Mouse (Mus musculus): ENCODE measurements around the gene Nfe2. TPM values are rescaled to one million over a fixed set of nuclear protein-coding genes. Genes with fewer than 3 reads are reported as not detected.
A peak's percentile ranks its signal among the peaks of the same experiment; 100 is the strongest.

Nfe2 gene
- polyA plus RNA-seq, 1 experiment from 2014 or later: 4.3 TPM

DNA sequence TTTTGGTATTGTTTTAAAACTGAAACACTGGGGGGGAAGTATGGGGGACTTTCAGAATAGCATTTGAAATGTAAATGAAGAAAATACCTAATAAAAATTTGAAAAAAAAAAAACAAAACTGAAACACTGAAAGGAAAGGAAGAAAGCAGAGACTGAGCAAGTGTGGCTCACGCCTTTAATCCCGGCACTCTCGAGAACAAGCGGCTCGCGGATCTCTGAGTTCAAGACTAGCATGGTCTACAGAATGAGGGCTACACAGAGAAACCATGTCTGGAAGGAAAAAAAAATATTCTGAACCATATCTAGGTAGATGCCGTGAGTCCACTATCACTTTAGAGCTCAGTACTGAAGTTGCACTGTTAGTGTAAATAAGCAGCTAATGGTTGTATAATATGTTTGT, 20.9 kb downstream of the Nfe2 start:
- H3K27ac ChIP-seq (ENCODE audit: low read length): no peak overlapping the region
- WGBS: 85% methylated on average over 7 of the region's 7 CpGs
- no peak for ATAC-seq (ENCODE audit: low read depth)
- no peaks in the 10 kb centered on the region for H3K9me3 ChIP-seq (ENCODE audit: control insufficient read depth, low read length)
- H3K4me2 ChIP-seq (ENCODE audit: low read depth, low read length): no peak overlapping the region
- no peak overlapping the region for H3K9ac ChIP-seq (ENCODE audit: low read length)
- no peak overlapping the region; the same call in 1 of the 2 replicates for H3K4me3 ChIP-seq (ENCODE audit: low read length)
- peaks cover 13% of the 10 kb centered on the region for H3K4me1 ChIP-seq (replicated peaks; ENCODE audit: control insufficient read depth, insufficient read depth, low read length)
- peaks cover 9% of the 10 kb centered on the region for H3K36me3 ChIP-seq (ENCODE audit: control insufficient read depth, insufficient read depth, low read length)
- no peaks in the 10 kb centered on the region for H3K27me3 ChIP-seq (ENCODE audit: control insufficient read depth, insufficient read depth, low read depth, low read length)

DNA sequence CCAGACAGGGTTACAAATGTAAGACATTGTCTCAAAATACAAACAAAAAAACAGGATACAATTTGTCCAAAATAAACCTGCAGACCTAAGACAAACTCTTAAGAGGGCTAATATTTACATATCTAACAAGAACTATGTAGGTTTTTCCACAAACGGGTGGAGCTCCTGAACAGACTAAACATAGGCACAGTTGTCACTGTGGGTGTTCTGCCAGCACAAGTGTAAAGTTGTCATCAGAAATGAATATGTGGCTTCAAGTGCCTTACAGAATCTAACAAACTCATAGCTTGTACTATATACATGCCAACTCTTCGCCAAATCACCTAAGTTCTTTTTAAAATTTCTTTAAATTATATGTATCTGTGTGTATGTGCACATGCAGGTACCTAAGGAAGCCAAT, 25.1 kb downstream of the Nfe2 start:
- no peaks in the 10 kb centered on the region for H3K9me3 ChIP-seq (ENCODE audit: control insufficient read depth, low read length)
- ATAC-seq (ENCODE audit: low read depth): no peak
- no peak overlapping the region for H3K4me3 ChIP-seq (ENCODE audit: low read length)
- H3K27ac ChIP-seq (ENCODE audit: low read length): no peak overlapping the region
- no peak overlapping the region for H3K4me2 ChIP-seq (ENCODE audit: low read depth, low read length)
- WGBS: 65% methylated on average over 2 of the region's 2 CpGs
- no peak overlapping the region for H3K9ac ChIP-seq (ENCODE audit: low read length)
- H3K36me3 ChIP-seq (ENCODE audit: control insufficient read depth, insufficient read depth, low read length): peaks cover 6% of the 10 kb centered on the region
- H3K4me1 ChIP-seq (replicated peaks; ENCODE audit: control insufficient read depth, insufficient read depth, low read length): peaks cover 11% of the 10 kb centered on the region
- no peaks in the 10 kb centered on the region for H3K27me3 ChIP-seq (ENCODE audit: control insufficient read depth, insufficient read depth, low read depth, low read length)

DNA sequence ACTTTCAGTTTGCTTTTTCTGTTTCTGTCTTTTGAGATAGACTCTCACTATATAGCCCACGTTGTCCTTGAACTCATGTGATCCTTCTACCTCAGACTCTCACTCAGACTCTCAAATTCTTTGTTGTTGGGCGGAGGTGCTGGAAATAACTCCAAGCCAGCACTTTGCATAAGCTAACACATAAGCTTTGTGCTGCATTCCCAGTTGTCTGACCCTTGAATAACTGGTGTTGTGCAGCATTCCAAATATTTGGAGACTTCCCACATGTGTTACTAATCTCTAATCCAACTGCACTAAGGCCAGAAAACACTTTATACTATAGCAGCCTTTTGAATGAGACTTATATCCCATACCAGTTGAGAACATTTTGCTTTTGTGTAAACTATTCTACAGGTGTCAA, 29.3 kb downstream of the Nfe2 start:
- H3K4me3 ChIP-seq (ENCODE audit: low read length): no peak overlapping the region
- ATAC-seq (ENCODE audit: low read depth): peak; percentile 58
- peaks cover 8% of the 10 kb centered on the region; the same call in 1 of the 2 replicates for H3K4me1 ChIP-seq (replicated peaks; ENCODE audit: control insufficient read depth, insufficient read depth, low read length)
- H3K36me3 ChIP-seq (ENCODE audit: control insufficient read depth, insufficient read depth, low read length): no peaks in the 10 kb centered on the region
- no peak overlapping the region for H3K27ac ChIP-seq (ENCODE audit: low read length)
- H3K27me3 ChIP-seq (ENCODE audit: control insufficient read depth, insufficient read depth, low read depth, low read length): no peaks in the 10 kb centered on the region
- H3K4me2 ChIP-seq (ENCODE audit: low read depth, low read length): no peak overlapping the region
- H3K9ac ChIP-seq (ENCODE audit: low read length): no peak overlapping the region
- H3K9me3 ChIP-seq (ENCODE audit: control insufficient read depth, low read length): no peaks in the 10 kb centered on the region
- 55% methylated on average over 2 of the region's 2 CpGs for WGBS

DNA sequence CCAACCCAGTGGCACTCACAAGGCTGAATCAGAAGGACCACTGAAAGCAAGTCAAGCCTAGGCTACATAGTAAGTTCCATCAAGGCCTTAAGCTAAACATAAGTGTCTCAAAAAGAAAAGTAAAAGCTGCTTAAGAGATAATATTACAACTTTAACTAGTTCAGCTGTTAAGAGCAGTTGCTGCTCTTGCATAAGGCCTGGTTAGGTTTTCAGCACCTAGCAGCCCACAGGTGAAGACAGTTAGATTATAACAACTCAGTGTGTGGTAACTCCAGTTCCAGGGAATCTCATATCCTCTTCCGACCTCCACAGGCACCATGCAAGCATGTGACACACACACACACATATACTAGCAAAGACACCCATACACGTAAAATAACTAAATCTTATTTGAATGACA, 30.6 kb downstream of the Nfe2 start:
- Histone ChIP-seq H3K4me3 (ENCODE audit: low read length) (no peak overlapping the region), H3K9me3 (ENCODE audit: control insufficient read depth, low read length) (no peaks in the 10 kb centered on the region), H3K27ac (ENCODE audit: low read length) (peak overlapping the region; percentile 38; the same call in 1 of the 2 replicates), H3K4me2 (ENCODE audit: low read depth, low read length) (no peak overlapping the region), H3K9ac (ENCODE audit: low read length) (peak overlapping the region; percentile 27; the same call in 1 of the 2 replicates), H3K36me3 (ENCODE audit: control insufficient read depth, insufficient read depth, low read length) (no peaks in the 10 kb centered on the region), H3K27me3 (ENCODE audit: control insufficient read depth, insufficient read depth, low read depth, low read length) (no peaks in the 10 kb centered on the region), H3K4me1 (replicated peaks; ENCODE audit: control insufficient read depth, insufficient read depth, low read length) (peaks cover 8% of the 10 kb centered on the region; the same call in 1 of the 2 replicates)
- no peak for ATAC-seq (ENCODE audit: low read depth)
- 69% methylated on average over 2 of the region's 2 CpGs for WGBS

DNA sequence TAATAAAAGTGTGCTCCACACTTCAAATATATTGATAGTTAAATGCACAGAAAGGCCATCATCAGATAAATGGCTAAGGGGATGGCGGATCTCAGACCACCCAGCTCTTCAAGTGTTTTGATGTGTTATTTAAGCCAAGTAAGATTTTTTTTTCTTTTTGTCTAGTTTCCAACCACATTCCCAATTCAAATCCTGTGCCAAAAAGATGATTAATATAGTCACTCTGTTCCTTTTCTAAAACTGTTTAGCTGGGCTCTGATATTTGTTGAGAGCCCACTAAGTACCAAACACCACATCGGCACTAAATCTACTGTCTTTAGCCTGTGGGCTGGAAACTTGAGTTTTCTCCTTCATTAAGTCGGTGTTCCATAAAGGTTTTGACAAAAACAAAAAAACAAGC, 31.2 kb downstream of the Nfe2 start:
- Histone ChIP-seq H3K9me3 (ENCODE audit: control insufficient read depth, low read length) (no peaks in the 10 kb centered on the region), H3K4me2 (ENCODE audit: low read depth, low read length) (no peak overlapping the region), H3K36me3 (ENCODE audit: control insufficient read depth, insufficient read depth, low read length) (no peaks in the 10 kb centered on the region), H3K4me3 (ENCODE audit: low read length) (no peak overlapping the region), H3K27ac (ENCODE audit: low read length) (peak overlapping the region; percentile 38; the same call in 1 of the 2 replicates), H3K9ac (ENCODE audit: low read length) (no peak overlapping the region; the same call in 1 of the 2 replicates), H3K27me3 (ENCODE audit: control insufficient read depth, insufficient read depth, low read depth, low read length) (no peaks in the 10 kb centered on the region), H3K4me1 (replicated peaks; ENCODE audit: control insufficient read depth, insufficient read depth, low read length) (peaks cover 8% of the 10 kb centered on the region; the same call in 1 of the 2 replicates)
- WGBS: 51% methylated on average over 3 of the region's 3 CpGs
- ATAC-seq (ENCODE audit: low read depth): peak; percentile 20; the same call in 1 of the 2 replicates

DNA sequence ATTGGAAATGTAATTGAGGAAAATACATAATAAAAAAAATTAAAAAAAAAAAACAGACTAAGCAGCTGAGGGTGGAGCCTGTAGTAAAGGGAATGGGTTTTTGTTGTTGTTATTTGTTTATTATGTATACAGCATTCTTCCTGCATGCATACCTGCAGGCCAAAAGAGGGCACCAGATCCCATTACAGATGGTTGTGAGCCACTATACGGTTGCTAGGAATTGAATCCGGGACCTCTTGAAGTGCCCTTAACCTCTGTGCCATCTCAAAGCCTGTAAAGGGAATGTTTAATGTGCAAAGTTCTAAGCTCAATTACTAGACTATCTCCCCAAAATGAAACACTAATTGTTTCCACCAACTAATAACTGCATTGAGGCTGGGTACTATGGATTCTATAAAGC, 34.0 kb downstream of the Nfe2 start:
- Histone ChIP-seq H3K4me2 (ENCODE audit: low read depth, low read length) (no peak overlapping the region), H3K36me3 (ENCODE audit: control insufficient read depth, insufficient read depth, low read length) (no peaks in the 10 kb centered on the region), H3K27ac (ENCODE audit: low read length) (no peak overlapping the region), H3K4me1 (replicated peaks; ENCODE audit: control insufficient read depth, insufficient read depth, low read length) (peaks cover 15% of the 10 kb centered on the region), H3K27me3 (ENCODE audit: control insufficient read depth, insufficient read depth, low read depth, low read length) (no peaks in the 10 kb centered on the region), H3K4me3 (ENCODE audit: low read length) (no peak overlapping the region), H3K9ac (ENCODE audit: low read length) (no peak overlapping the region), H3K9me3 (ENCODE audit: control insufficient read depth, low read length) (no peaks in the 10 kb centered on the region)
- 76% methylated on average over 2 of the region's 2 CpGs for WGBS
- no peak for ATAC-seq (ENCODE audit: low read depth)

DNA sequence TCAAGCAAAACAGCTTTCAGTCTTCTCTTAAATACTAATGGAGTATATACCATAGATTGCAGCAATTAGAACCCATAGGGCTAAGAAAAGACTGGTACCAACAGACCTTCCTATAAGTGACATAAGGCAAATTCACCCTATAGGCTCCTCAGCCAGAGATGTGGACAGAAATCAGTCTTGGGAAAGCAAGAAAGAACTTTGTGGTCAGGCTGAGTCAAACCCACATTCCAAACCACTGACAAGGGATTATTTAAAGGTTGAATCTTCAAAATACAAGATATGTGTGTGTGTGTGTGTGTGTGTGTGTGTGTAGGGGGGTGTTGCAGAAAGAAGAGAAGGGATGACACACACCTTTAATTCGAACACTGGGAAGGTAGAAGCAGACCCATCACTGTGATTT, 36.8 kb downstream of the Nfe2 start:
- Histone ChIP-seq H3K4me1 (replicated peaks; ENCODE audit: control insufficient read depth, insufficient read depth, low read length) (peaks cover 13% of the 10 kb centered on the region), H3K27me3 (ENCODE audit: control insufficient read depth, insufficient read depth, low read depth, low read length) (no peaks in the 10 kb centered on the region), H3K9ac (ENCODE audit: low read length) (no peak overlapping the region), H3K4me2 (ENCODE audit: low read depth, low read length) (no peak overlapping the region), H3K27ac (ENCODE audit: low read length) (0 out of 2 replicates have a peak overlapping the region, but pooled peaks have one; percentile 14), H3K4me3 (ENCODE audit: low read length) (no peak overlapping the region), H3K36me3 (ENCODE audit: control insufficient read depth, insufficient read depth, low read length) (no peaks in the 10 kb centered on the region), H3K9me3 (ENCODE audit: control insufficient read depth, low read length) (no peaks in the 10 kb centered on the region)
- ATAC-seq (ENCODE audit: low read depth): no peak
- 89% methylated on average over 1 of the region's 1 CpGs for WGBS

DNA sequence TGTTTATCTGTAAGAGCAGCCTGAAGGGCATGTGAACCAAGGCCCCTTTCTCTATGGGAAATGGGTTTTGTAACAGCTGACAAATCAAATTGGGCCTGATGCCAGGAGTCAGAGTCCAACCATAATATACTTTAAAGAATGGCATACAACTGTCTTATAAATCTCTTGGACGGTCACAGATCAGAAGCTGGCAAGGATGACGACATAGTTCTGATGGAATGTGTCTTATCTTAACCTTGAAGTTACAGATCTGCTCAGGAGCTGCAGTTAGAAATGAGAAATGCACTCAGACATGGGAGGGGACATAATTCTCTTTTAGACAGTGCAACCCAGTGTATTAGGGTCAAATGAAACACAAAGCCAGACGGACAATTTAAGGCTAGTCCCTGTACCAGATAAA, 37.4 kb downstream of the Nfe2 start:
- H3K9me3 ChIP-seq (ENCODE audit: control insufficient read depth, low read length): no peaks in the 10 kb centered on the region
- H3K4me1 ChIP-seq (replicated peaks; ENCODE audit: control insufficient read depth, insufficient read depth, low read length): peaks cover 18% of the 10 kb centered on the region
- no peak overlapping the region for H3K4me2 ChIP-seq (ENCODE audit: low read depth, low read length)
- no peaks in the 10 kb centered on the region for H3K36me3 ChIP-seq (ENCODE audit: control insufficient read depth, insufficient read depth, low read length)
- peak; percentile 30; the same call in 1 of the 2 replicates for ATAC-seq (ENCODE audit: low read depth)
- WGBS: 8% methylated on average over 3 of the region's 3 CpGs
- 0 out of 2 replicates have a peak overlapping the region, but pooled peaks have one; percentile 14 for H3K27ac ChIP-seq (ENCODE audit: low read length)
- no peak overlapping the region for H3K4me3 ChIP-seq (ENCODE audit: low read length)
- H3K27me3 ChIP-seq (ENCODE audit: control insufficient read depth, insufficient read depth, low read depth, low read length): no peaks in the 10 kb centered on the region
- no peak overlapping the region for H3K9ac ChIP-seq (ENCODE audit: low read length)

DNA sequence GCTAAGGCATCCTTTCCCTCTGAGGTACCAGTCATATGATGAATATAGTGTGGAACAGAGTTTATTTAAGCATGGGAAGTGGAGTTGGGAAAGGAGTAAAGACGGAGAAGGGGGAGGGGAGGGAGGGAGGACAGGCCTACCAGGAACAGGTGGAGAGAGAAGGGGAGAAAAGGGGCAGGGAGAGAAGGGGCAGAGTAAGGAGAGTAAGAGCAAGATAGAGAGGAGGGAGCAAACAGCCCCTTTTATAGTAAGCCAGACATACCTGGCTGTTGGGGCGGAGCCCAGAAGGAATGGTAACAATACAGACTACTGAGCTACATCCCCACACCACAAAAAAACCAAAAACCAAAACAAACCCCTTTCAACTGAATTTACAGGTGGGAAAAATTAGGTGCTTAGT, 42.2 kb downstream of the Nfe2 start:
- H3K4me2 ChIP-seq (ENCODE audit: low read depth, low read length): peak overlapping the region; percentile 67
- peak; percentile 20; the same call in 1 of the 2 replicates for ATAC-seq (ENCODE audit: low read depth)
- no peaks in the 10 kb centered on the region for H3K27me3 ChIP-seq (ENCODE audit: control insufficient read depth, insufficient read depth, low read depth, low read length)
- peaks cover 24% of the 10 kb centered on the region for H3K4me1 ChIP-seq (replicated peaks; ENCODE audit: control insufficient read depth, insufficient read depth, low read length)
- no peaks in the 10 kb centered on the region for H3K9me3 ChIP-seq (ENCODE audit: control insufficient read depth, low read length)
- H3K27ac ChIP-seq (ENCODE audit: low read length): peak overlapping the region; percentile 97
- H3K36me3 ChIP-seq (ENCODE audit: control insufficient read depth, insufficient read depth, low read length): peaks cover 14% of the 10 kb centered on the region; the same call in 1 of the 2 replicates
- WGBS: 14% methylated on average over 2 of the region's 2 CpGs
- H3K9ac ChIP-seq (ENCODE audit: low read length): peak overlapping the region; percentile 64; the same call in 1 of the 2 replicates
- H3K4me3 ChIP-seq (ENCODE audit: low read length): peak overlapping the region; percentile 8; the same call in 1 of the 2 replicates

Measured in lung, embryonic 16.5 days (tissue).